Comparison of ENCODE assay signal across 8 mouse cellular contexts in the genomic region with DNA sequence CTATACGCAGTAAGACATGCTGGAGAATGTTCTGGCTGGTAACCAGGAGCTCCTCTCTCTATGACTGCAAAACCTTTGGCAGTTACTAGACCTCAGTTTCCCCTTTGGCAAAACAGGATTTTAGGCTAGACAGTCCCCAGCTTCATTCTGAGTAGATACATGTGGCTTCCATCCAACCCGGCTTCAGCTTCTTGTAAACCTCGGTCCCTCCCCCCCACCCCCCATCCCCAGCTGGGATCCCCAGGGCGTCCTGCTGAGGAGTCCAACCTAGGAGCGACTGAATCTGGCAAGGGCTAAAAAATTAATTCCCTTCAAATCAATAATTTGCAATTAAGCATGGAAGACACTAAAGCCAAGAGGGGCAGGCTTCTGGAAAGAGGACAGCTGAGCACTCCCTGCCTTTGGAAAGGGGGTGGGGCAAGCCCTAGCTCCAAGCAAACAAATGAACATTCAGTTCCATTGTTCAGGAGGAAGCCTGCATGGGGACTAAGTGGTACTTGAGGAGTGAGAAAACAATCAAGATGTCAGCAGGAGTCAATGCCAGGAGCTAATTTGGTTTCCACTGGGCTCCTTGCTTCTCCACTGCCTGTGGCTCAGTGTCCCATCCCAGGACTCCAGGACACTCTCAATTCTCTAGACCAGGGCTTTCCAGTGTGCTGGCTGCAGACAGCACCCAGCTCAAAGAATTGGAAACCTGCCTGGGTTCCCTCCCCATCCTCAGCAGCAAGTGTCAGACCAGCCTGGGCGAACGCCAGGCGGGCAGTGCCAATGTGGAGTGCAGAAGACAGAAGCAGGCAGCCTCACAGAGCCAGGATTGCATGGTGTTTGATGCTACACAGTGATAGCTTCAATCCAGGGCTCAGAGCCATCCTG.
A peak's percentile ranks its signal among the peaks of the same experiment; 100 is the strongest.
DNase-seq lines count a peak whose midpoint lies in the region; ATAC-seq lines count a peak whose summit lies in the region.

No protein-coding gene starts in this region.

- H3K4me2 ChIP-seq in midbrain, embryonic 12.5 days (replicated peaks), result no peak overlapping the region
- H3K4me2 ChIP-seq in intestine, embryonic 15.5 days (replicated peaks), result no peak overlapping the region

- no peaks in the 10 kb centered on the region for H3K9me3 ChIP-seq in midbrain, embryonic 12.5 days
- H3K9me3 ChIP-seq in intestine, embryonic 15.5 days, result no peaks in the 10 kb centered on the region

- H3K27me3 ChIP-seq in midbrain, embryonic 12.5 days, result no peaks in the 10 kb centered on the region
- H3K27me3 ChIP-seq in intestine, embryonic 15.5 days (replicated peaks), result no peaks in the 10 kb centered on the region

- 27% methylated on average over 8 of the region's 8 CpGs for WGBS in midbrain, embryonic 12.5 days
- WGBS in intestine, embryonic 15.5 days, result 39% methylated on average over 8 of the region's 8 CpGs

- peak; percentile 46 for DNase-seq in brain, embryonic 18.5 days (ENCODE audit: low read depth, low spot score)
- peak; percentile 46 for DNase-seq in embryo, embryonic 11 days
- DNase-seq in gastrocnemius, postnatal 25 days, result peak; percentile 52
- DNase-seq in layer of hippocampus, postnatal 14 days (ENCODE audit: low spot score in 2 of 2), result peak; percentile 42 to 80
- DNase-seq in kidney, postnatal 10 days, result no peak

- H3K27ac ChIP-seq in midbrain, embryonic 12.5 days (replicated peaks), result peak overlapping the region; percentile 71
- H3K27ac ChIP-seq in intestine, embryonic 15.5 days, result no peak overlapping the region

- H3K4me3 ChIP-seq in midbrain, embryonic 12.5 days, result no peak overlapping the region
- no peak overlapping the region for H3K4me3 ChIP-seq in intestine, embryonic 15.5 days (replicated peaks)

- no peaks in the 10 kb centered on the region for H3K36me3 ChIP-seq in midbrain, embryonic 12.5 days
- H3K36me3 ChIP-seq in intestine, embryonic 15.5 days, result no peaks in the 10 kb centered on the region

- ATAC-seq in midbrain, embryonic 12.5 days (ENCODE audit: low FRiP score, low read depth), result peak; percentile 57
- no peak for ATAC-seq in intestine, embryonic 15.5 days
- no peak for ATAC-seq in megakaryocyte progenitor cell, adult 5-6 weeks (replicated peaks; ENCODE audit: poor library complexity)

- H3K4me1 ChIP-seq in midbrain, embryonic 12.5 days, result peaks cover 19% of the 10 kb centered on the region
- H3K4me1 ChIP-seq in intestine, embryonic 15.5 days (replicated peaks), result 0 out of 2 replicates have a peak, but pooled peaks cover 3% of the 10 kb centered on the region

- H3K9ac ChIP-seq in midbrain, embryonic 12.5 days (replicated peaks), result no peak overlapping the region; the same call in 1 of the 2 replicates
- H3K9ac ChIP-seq in intestine, embryonic 15.5 days, result no peak overlapping the region
